Mouse (Mus musculus) embryonic fibroblast, embryonic 13.5 days (primary cell): ENCODE measurements around the gene Eif4g1.

Experiments
- CTCF ChIP-seq: IDR thresholded peaks from 2 replicates; pipeline ENCODE4 v1.5.1; 2011; ENCODE audit warnings: mild to moderate bottlenecking, control low read depth, low read length, moderate library complexity, borderline replicate concordance; ENCODE audit not compliant: insufficient read depth
- POLR2A ChIP-seq: IDR thresholded peaks from 2 replicates; pipeline ENCODE4 v1.6.1; 2011; ENCODE audit warnings: low read depth, mild to moderate bottlenecking, control low read depth, low read length, moderate library complexity

- TF ChIP-seq POLR2A (peak; percentile 79), CTCF (no peak)
Measured at GRCm38 (mm10) chr16:20672500-20672902, 4.4 kb downstream of the Eif4g1 start.
